Comparison of ENCODE assay signal across 18 mouse cellular contexts in the genomic region with DNA sequence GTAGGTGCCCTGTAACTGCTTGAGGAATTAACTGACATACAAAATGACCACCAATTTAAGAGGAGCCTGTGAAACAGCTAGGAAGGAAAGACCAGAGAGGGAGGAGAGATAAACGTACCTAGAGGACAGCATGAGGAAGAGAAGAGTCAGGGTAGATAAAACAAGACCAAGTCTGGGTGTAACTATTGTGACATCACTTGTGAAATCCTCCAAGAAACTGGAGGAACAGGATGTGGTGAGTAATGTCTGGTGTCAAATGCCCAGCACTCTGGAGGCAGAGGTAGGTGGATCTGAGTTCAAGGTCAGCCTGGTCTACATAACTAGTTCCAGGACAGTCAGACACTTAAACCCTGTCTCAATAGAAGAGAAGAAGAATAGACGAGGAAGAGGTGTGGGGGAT. TPM values are rescaled to one million over a fixed set of nuclear protein-coding genes. Genes with fewer than 3 reads are reported as not detected.
A peak's percentile ranks its signal among the peaks of the same experiment; 100 is the strongest.
DNase-seq lines count a peak whose midpoint lies in the region; ATAC-seq and TF ChIP-seq lines count a peak whose summit lies in the region.
"Had no signal": no experiment of that assay in that cellular context is flagged by ENCODE, and none has a peak within 500 bp of the region (broad histone marks: within the 10 kb centered on the region; RNA-seq: fewer than 3 reads in every experiment).

No protein-coding gene starts in this region.

- no peak for TF ChIP-seq EP300 in lung, postnatal 0 days (IDR thresholded peaks at IDR 0.05)
- peak; percentile 39 to 72; a peak in 3 of 4 replicates for TF ChIP-seq EP300 in MEL (IDR thresholded peaks at IDR 0.05; ENCODE audit: low read depth in 1 of 2, low read length in 2 of 2)
- peak; percentile 69 for TF ChIP-seq EP300 in stomach, postnatal 0 days (optimal IDR thresholded peaks at IDR 0.05)

- no peak overlapping the region for H3K9ac ChIP-seq in lung, postnatal 0 days (replicated peaks; ENCODE audit: low read depth)
- H3K9ac ChIP-seq in MEL (ENCODE audit: control insufficient read depth, low read depth, low read length, poor library complexity, severe bottlenecking) = no peak overlapping the region
- H3K9ac ChIP-seq in stomach, postnatal 0 days (ENCODE audit: low read length) = no peak overlapping the region
- H3K9ac ChIP-seq: forebrain, embryonic 13.5 days; lung, embryonic 14.5 days; neural tube, embryonic 12.5 days had no signal

- no peaks in the 10 kb centered on the region for H3K4me1 ChIP-seq in lung, postnatal 0 days (ENCODE audit: insufficient read depth, low read depth, low read length)
- peaks cover 20 to 24% of the 10 kb centered on the region in 2 experiments for H3K4me1 ChIP-seq in MEL (ENCODE audit: control insufficient read depth in 1 of 2, insufficient read depth in 2 of 2, low read length in 2 of 2)
- H3K4me1 ChIP-seq in stomach, postnatal 0 days (replicated peaks; ENCODE audit: control insufficient read depth, insufficient read depth) = no peaks in the 10 kb centered on the region
- H3K4me1 ChIP-seq: forebrain, embryonic 13.5 days; midbrain, embryonic 10.5 days; neural tube, embryonic 12.5 days had no signal

- H3K9me3 ChIP-seq in lung, postnatal 0 days (ENCODE audit: low read length) = no peaks in the 10 kb centered on the region
- no peaks in the 10 kb centered on the region for H3K9me3 ChIP-seq in MEL (replicated peaks; ENCODE audit: insufficient read depth, low read length)
- H3K9me3 ChIP-seq in stomach, postnatal 0 days (ENCODE audit: control insufficient read depth, low read length) = no peaks in the 10 kb centered on the region
- H3K9me3 ChIP-seq: forebrain, embryonic 13.5 days; midbrain, embryonic 10.5 days; neural tube, embryonic 12.5 days had no signal

- 57% methylated on average over 2 of the region's 2 CpGs for WGBS in lung, postnatal 0 days
- WGBS in stomach, postnatal 0 days = 50% methylated on average over 2 of the region's 2 CpGs

- no peak for TF ChIP-seq CTCF in lung, postnatal 0 days (IDR thresholded peaks at IDR 0.05)
- TF ChIP-seq CTCF in MEL (IDR thresholded peaks at IDR 0.05 in 2 of 3, conservative IDR thresholded peaks at IDR 0.05 in 1 of 3; ENCODE audit: control insufficient read depth in 1 of 3, insufficient read depth in 1 of 3, low read depth in 2 of 3, low read length in 3 of 3, poor library complexity in 1 of 3, severe bottlenecking in 1 of 3) = no peak
- no peak for TF ChIP-seq CTCF in stomach, postnatal 0 days (IDR thresholded peaks at IDR 0.05; ENCODE audit: low read depth)

- TF ChIP-seq POLR2A in MEL (IDR thresholded peaks at IDR 0.05; ENCODE audit: control insufficient read depth in 1 of 2, insufficient read depth in 1 of 2, low read depth in 1 of 2, low read length in 2 of 2, poor library complexity in 1 of 2) = peak in 1 of 2 experiments; percentile 18; a peak in 1 of 4 replicates

- peak; percentile 51 for DNase-seq in lung, postnatal 0 days (ENCODE audit: low spot score)
- DNase-seq in lung, adult 18-20 months = no peak
- peak; percentile 86 for DNase-seq in MEL (ENCODE audit: low read depth, low spot score)
- peak; percentile 11 for DNase-seq in stomach, postnatal 0 days (ENCODE audit: low spot score)
- DNase-seq in cerebellum, adult 18-20 months = no peak
- DNase-seq in layer of hippocampus, postnatal 36 days = no peak
- DNase-seq: cerebellum, postnatal 10 days; gastrocnemius, postnatal 25 days; heart, postnatal 4 days; kidney, adult 2 months; kidney, postnatal 14 days; liver; lung, embryonic 14.5 days had no signal

- H3K79me2 ChIP-seq in MEL (ENCODE audit: control insufficient read depth, insufficient read depth, low read length, poor library complexity) = no peaks in the 10 kb centered on the region

- no peak for TF ChIP-seq RAD21 in MEL (IDR thresholded peaks at IDR 0.05; ENCODE audit: low read depth, low read length)

- no peak for ATAC-seq in lung, postnatal 0 days
- ATAC-seq in granulocyte monocyte progenitor cell, adult 5-6 weeks (replicated peaks; ENCODE audit: poor library complexity, severe bottlenecking) = peak; percentile 98
- no peak for ATAC-seq in stomach, postnatal 0 days (ENCODE audit: low FRiP score, low TSS enrichment)
- ATAC-seq: forebrain, embryonic 13.5 days; hindbrain, postnatal 0 days had no signal

- H3K27ac ChIP-seq in lung, postnatal 0 days (ENCODE audit: low read length) = no peak overlapping the region
- peak overlapping the region; percentile 46 for H3K27ac ChIP-seq in MEL (ENCODE audit: control insufficient read depth, low read depth, low read length)
- H3K27ac ChIP-seq in stomach, postnatal 0 days (replicated peaks) = no peak overlapping the region
- H3K27ac ChIP-seq: forebrain, embryonic 13.5 days; hindbrain, postnatal 0 days; midbrain, embryonic 10.5 days; neural tube, embryonic 12.5 days had no signal

- H3K36me3 ChIP-seq in lung, postnatal 0 days (ENCODE audit: insufficient read depth, low read length) = no peaks in the 10 kb centered on the region
- H3K36me3 ChIP-seq in MEL (ENCODE audit: control insufficient read depth in 1 of 2, insufficient read depth in 2 of 2, low read length in 2 of 2) = peaks cover 0 to 22% of the 10 kb centered on the region in 2 experiments; a peak in 2 of 4 replicates
- no peaks in the 10 kb centered on the region for H3K36me3 ChIP-seq in stomach, postnatal 0 days (ENCODE audit: control insufficient read depth, insufficient read depth, low read length)
- H3K36me3 ChIP-seq: midbrain, embryonic 10.5 days; neural tube, embryonic 12.5 days had no signal

- H3K4me2 ChIP-seq in lung, postnatal 0 days (replicated peaks; ENCODE audit: low read depth, low read length) = no peak overlapping the region
- H3K4me2 ChIP-seq in stomach, postnatal 0 days (replicated peaks; ENCODE audit: low read depth) = no peak overlapping the region
- H3K4me2 ChIP-seq: forebrain, embryonic 13.5 days; lung, embryonic 14.5 days; neural tube, embryonic 12.5 days had no signal

- no peak overlapping the region for H3K4me3 ChIP-seq in lung, postnatal 0 days (ENCODE audit: low read depth, low read length)
- H3K4me3 ChIP-seq in MEL (ENCODE audit: control insufficient read depth in 1 of 2, insufficient read depth in 1 of 2, low read depth in 2 of 2, low read length in 2 of 2) = no peak overlapping the region
- no peak overlapping the region for H3K4me3 ChIP-seq in stomach, postnatal 0 days (ENCODE audit: low read depth, low read length)
- H3K4me3 ChIP-seq: forebrain, embryonic 13.5 days; midbrain, embryonic 10.5 days; neural tube, embryonic 12.5 days had no signal

- no peaks in the 10 kb centered on the region for H3K27me3 ChIP-seq in lung, postnatal 0 days (replicated peaks; ENCODE audit: insufficient read depth, low read length)
- H3K27me3 ChIP-seq in MEL (ENCODE audit: control insufficient read depth in 1 of 2, insufficient read depth in 2 of 2, low read length in 2 of 2) = no peaks in the 10 kb centered on the region
- no peaks in the 10 kb centered on the region for H3K27me3 ChIP-seq in stomach, postnatal 0 days (ENCODE audit: control insufficient read depth, insufficient read depth, low read length)
- H3K27me3 ChIP-seq: forebrain, embryonic 13.5 days; neural tube, embryonic 12.5 days had no signal

TF ChIP-seq in MEL, 35 proteins besides CTCF, POLR2A, EP300 and RAD21 (continues in another document):
- TF ChIP-seq TCF12 (IDR thresholded peaks at IDR 0.05; ENCODE audit: low read depth, low read length) (no peak), MXI1 (IDR thresholded peaks at IDR 0.05; ENCODE audit: low read depth, low read length) (peak; percentile 23; the same call in 1 of the 2 replicates), GATA1 (IDR thresholded peaks at IDR 0.05; ENCODE audit: low read depth, low read length) (peak; percentile 77), SMC3 (IDR thresholded peaks at IDR 0.05; ENCODE audit: low read depth, low read length) (no peak), MYB (IDR thresholded peaks at IDR 0.05; ENCODE audit: low read depth, low read length) (no peak), MYC (IDR thresholded peaks at IDR 0.05; ENCODE audit: low read depth, low read length) (peak; percentile 71; the same call in 1 of the 2 replicates), SIN3A (IDR thresholded peaks at IDR 0.05; ENCODE audit: low read length) (peak; percentile 64; the same call in 1 of the 2 replicates), MEF2A (IDR thresholded peaks at IDR 0.05; ENCODE audit: extremely low read depth, insufficient replicate concordance, low read depth, low read length, poor library complexity, severe bottlenecking) (no peak), ETS1 (IDR thresholded peaks at IDR 0.05; ENCODE audit: low read depth, low read length) (peak; percentile 72; the same call in 1 of the 2 replicates), USF1 (IDR thresholded peaks at IDR 0.05; ENCODE audit: low read depth, low read length) (no peak), ZNF384 (IDR thresholded peaks at IDR 0.05; ENCODE audit: low read depth, low read length) (no peak), HCFC1 (IDR thresholded peaks at IDR 0.05; ENCODE audit: low read depth, low read length) (0 out of 2 replicates have a peak, but pooled peaks have one; percentile 28), BHLHE40 (IDR thresholded peaks at IDR 0.05; ENCODE audit: borderline replicate concordance, low read depth, low read length) (no peak), POLR2AphosphoS2 (IDR thresholded peaks at IDR 0.05; ENCODE audit: low read length) (no peak)

RNA-seq across cellular contexts. Expression of gene Kdm2a, which starts 11.0 kb away (rescaled TPM):
- polyA plus RNA-seq in lung, postnatal 0 days (2015; fragmentation: Nextera tagmentation; extraction: Ambion mirVana) = 16.5 and 18.5 TPM in 2 replicates
- 20.3 and 24.8 TPM in 2 replicates for total RNA-seq in MEL (2012; rRNA removed)
- polyA plus RNA-seq in MEL (2012; ENCODE audit: insufficient read depth in 1 of 2, insufficient read length in 2 of 2, low read depth in 1 of 2, low replicate concordance in 2 of 2, missing spikeins in 1 of 2) = 10 to 100 TPM in 1 of 2 experiments, not detected in 1; 55.9 TPM
- 62.9 and 96.0 TPM in 2 replicates for total RNA-seq in granulocyte monocyte progenitor cell, adult 5-6 weeks (2014; fragmentation: Nextera tagmentation)
- total RNA-seq in granulocyte monocyte progenitor cell, adult 5-6 weeks (2017) = 46.5 and 61.7 TPM in 2 replicates
- polyA plus RNA-seq in stomach, postnatal 0 days (2015; fragmentation: Nextera tagmentation; extraction: Ambion mirVana) = 12.9 and 15.0 TPM in 2 replicates
- total RNA-seq in layer of hippocampus, postnatal 36 days (2021) = 10 to 100 TPM; 82.4 to 85.3 TPM

RNA-seq across cellular contexts. Expression of gene Rhod, which starts 30.2 kb away (rescaled TPM):
- 25.0 and 25.1 TPM in 2 replicates for polyA plus RNA-seq in lung, postnatal 0 days (2015; fragmentation: Nextera tagmentation; extraction: Ambion mirVana)
- total RNA-seq in MEL (2012; rRNA removed) = not detected in 2 replicates
- polyA plus RNA-seq in MEL (2012; ENCODE audit: insufficient read depth in 1 of 2, insufficient read length in 2 of 2, low read depth in 1 of 2, low replicate concordance in 2 of 2, missing spikeins in 1 of 2) = under 1 TPM in 1 of 2 experiments, not detected in 1; 0.06 TPM
- 0.28 TPM in 1 of 2 replicates, not detected in the other for total RNA-seq in granulocyte monocyte progenitor cell, adult 5-6 weeks (2014; fragmentation: Nextera tagmentation)
- not detected in 2 replicates for total RNA-seq in granulocyte monocyte progenitor cell, adult 5-6 weeks (2017)
- 45.5 and 48.0 TPM in 2 replicates for polyA plus RNA-seq in stomach, postnatal 0 days (2015; fragmentation: Nextera tagmentation; extraction: Ambion mirVana)
- total RNA-seq in layer of hippocampus, postnatal 36 days (2021) = 1 to 10 TPM in 1 of 2 experiments, under 1 TPM in 1; 0.35 to 1.3 TPM

Comparison
In these comparisons a context has a peak if more than half of its experiments do, and no peak if none do; other contexts are left out.
1. DNase-seq: peak in lung, postnatal 0 days (single experiment), MEL (single experiment) and stomach, postnatal 0 days (single experiment); none in lung, adult 18-20 months (0 of 2), cerebellum, adult 18-20 months (0 of 2) and layer of hippocampus, postnatal 36 days (0 of 2).